Mouse (Mus musculus) naive thymus-derived CD4-positive, alpha-beta T cell, adult 2 months (primary cell): ENCODE measurements around the gene Gapt.
"Not testable (repeated sequence)": the region's sequence is repeated elsewhere in the genome, so short reads cannot be mapped to it uniquely, and the experiment has no call there.

Source experiments
- DNase-seq: peaks from one replicate; pipeline ENCODE4 v3.0.0-alpha.2; 2011; ENCODE audit warnings: low read depth

The Gapt gene

DNA sequence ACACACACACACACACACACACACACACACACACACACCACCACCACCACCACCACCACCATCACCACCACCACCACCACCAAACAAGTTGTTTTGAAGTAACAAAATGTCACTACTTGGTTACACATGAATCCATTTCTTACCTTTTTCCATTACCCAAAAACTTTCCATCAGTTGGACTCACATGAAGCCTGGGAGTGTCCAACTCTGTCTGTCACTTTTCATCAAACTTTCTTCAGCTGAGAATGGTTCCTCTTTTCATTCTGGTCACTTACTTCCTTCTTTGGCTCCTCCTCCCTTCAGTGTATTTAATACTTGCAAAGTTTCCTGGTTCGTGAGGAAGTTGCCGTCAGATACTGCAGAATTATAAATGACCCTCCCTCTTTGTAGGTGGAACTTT is at the start of gene Gapt:
Gene Gapt, minus strand, starts transcription at position 259 of the 400 bp plus-strand sequence.
- no peak for DNase-seq

DNA sequence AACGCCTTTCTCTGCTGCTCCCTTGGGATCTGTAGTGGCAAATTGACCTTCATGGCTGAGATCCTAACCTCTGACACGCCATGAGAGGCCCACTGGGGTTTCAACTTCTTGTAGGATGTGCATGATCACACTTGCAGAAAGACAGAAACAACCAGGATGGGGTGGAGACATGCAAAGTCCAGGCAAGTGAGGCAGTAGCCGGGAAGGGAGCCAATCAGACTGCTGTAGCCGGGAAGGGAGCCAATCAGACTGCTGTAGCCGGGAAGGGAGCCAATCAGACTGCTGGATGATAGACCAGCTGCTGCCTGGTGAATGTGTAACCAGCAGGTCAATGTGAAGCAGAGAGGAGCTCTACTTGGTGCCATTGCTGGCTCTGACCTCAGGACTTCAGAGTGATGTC is 49.2 kb upstream of the Gapt start:
- no peak for DNase-seq

DNA sequence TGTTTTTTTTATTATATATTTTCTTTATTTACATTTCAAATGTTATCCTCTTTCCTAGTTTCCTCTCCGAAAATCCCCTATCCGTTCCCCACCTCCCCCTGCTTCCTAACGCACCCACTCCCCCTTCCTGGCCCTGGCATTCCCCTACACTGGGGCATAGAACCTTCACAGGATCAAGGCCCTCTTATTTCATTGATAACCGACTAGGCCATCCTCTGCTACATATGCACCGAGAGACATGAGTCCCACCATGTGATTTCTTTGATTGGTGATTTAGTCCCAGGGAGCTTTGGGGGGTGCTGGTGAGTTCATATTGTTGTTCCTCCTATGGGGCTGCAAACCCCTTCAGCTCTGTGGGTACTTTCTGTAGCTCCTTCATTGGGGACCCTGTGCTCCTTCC is 47.7 kb upstream of the Gapt start:
- not testable (repeated sequence) for DNase-seq

DNA sequence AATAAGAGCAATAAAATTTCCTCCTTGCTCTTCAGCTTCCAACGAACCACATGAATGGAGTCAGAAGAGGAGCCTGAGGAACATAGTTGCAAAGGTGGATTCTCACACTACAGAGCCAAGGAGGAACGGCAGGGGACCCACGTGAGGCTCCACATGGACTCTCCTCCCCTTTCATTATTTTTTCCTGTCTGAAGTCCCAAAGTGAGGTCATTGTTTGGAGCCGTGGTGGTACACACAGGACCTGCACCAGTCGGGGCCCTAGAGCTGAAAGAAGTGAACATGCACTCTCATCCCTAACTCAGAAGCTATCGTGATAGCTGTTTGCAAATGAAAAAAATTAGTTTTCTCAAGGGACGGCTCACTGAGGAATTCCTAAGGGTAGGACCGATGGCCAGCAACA is 47.1 kb upstream of the Gapt start:
- DNase-seq, result no peak

DNA sequence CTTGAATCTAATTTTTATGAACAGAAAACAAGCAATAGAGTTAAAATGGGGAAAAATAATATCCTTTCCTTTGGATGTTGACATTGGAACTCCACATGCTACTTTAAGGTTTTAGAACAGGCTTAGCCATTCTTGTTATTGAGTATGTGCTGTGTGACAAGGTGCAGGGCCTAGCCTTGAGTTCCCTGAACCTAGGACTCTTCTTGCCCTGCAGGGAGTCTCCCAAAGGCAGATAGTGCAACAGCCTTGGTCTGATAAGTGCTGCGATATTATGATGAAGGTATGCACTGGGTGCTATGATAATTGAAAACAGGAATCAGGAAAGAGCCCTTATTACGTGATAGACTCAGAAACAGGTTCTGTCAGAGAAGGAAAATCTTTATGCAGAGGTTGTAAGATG is 44.9 kb upstream of the Gapt start:
- DNase-seq, result no peak

DNA sequence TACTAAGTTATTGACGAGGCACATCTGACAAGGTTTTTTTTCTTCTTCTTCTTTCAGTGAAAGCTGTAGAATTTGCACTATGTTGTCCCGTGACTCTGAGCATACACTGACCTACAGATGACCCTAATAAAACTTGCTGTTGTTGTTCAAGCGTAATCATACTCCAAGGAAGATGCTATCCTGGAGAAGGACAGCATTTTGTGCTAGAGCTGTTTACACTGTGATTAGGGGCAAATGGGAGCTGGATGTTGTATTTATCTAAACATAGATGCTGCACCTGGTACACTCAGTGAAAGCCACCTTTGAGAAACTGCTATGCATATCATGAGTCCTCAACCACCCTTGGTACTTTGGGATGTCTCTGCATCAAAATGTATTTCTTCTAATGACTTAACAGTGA is 44.4 kb upstream of the Gapt start:
- no peak for DNase-seq

DNA sequence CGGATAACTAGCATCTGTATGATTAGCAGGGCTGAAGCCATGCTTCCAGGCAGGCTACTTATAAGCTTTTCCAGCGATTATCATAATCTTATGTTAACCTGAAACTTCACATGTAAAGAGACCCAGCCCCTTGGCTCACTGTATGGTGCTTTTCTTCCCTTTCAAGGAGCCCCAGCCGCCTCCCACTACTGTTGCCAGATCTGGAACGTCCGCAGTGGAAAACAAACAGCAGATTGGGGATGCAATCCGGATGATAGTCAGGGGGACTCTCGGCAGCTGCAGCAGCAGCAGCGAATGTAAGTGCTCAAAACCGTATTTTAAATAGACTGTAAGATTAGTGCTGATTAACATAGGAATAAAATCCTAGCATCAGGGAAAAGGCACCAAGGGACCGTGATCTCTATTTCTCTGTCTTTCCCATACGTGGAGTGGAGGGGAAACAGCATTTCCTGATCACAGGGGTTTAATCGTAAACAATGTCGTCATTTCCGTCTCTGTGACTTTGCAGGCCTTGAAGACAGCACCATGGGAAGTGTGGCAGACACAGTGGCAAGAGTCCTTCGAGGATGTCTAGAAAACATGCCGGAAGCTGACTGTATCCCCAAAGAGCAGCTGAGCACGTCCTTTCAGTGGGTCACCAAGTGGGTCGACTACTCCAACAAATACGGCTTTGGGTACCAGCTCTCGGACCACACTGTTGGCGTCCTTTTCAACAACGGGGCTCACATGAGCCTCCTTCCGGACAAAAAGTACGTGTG is 41.7 kb upstream of the Gapt start:
- no peak for DNase-seq

DNA sequence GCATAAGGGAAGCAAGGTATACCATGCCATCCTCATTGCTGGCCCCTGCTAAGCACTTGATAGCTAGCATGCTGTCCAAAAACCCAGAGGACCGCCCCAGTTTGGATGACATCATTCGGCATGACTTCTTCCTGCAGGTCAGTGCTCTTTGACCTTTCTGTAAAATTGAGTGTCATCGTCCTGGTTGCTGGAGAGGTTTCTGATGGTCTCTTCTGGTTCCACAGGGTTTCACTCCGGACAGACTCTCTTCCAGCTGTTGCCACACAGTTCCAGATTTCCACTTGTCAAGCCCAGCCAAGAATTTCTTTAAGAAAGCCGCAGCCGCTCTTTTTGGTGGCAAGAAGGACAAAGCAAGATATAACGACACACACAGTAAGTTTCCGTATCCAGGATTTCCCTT is 40.8 kb upstream of the Gapt start:
- DNase-seq, result no peak

DNA sequence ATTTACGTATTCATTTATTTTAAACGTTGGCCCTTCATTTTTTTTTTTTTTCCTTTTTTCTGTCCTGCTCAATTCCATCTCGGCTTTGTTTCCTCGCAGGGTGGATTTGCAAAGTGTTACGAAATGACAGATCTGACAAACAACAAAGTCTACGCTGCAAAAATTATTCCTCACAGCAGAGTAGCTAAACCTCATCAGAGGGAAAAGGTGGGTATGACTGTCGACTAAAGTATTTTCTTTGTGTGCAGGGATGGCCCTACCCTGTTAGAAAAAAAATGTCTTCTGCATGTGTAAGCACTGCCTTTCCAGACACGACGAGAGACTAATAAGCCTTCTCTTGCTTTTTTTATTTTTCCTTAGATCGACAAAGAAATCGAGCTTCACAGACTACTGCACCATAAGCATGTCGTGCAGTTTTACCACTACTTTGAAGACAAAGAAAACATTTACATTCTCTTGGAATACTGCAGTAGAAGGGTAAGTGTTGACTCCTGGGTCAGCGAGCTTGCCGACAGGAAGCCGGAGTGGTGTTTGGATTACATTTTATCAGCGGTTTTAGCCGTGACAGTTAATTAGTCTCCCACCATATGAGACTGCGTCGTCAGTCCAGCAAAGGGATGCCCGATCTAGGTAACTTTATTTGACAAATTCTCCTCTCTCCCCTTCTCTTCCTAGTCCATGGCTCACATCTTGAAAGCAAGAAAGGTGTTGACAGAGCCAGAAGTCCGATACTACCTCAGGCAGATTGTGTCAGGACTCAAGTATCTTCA is 39.1 kb upstream of the Gapt start:
- DNase-seq, result peak; percentile 16

DNA sequence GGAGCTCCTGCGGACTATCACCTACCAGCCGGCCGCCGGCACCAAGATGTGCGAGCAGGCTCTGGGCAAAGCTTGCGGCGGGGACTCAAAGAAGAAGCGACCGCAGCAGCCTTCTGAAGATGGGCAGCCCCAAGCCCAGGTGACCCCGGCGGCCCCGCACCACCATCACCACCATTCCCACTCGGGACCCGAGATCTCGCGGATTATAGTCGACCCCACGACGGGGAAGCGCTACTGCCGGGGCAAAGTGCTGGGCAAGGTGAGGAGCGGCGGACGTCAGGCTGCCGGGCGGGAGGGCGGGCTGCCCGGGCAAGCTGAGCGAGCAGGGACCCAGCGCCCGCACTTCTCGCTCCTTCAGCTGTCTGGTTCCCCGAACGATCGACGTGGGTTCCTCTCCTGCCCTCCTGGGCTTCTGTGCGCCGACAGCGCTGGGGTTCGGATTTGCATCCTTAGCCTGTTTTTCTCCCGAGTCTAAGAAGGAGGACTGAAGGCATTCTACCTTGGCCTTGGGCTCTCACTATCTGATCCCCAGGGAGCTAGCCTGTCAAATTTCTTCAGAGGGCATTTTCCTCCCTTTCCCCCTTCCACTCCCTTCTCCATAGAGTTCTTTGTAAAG is 38.3 kb upstream of the Gapt start:
- DNase-seq, result no peak

DNA sequence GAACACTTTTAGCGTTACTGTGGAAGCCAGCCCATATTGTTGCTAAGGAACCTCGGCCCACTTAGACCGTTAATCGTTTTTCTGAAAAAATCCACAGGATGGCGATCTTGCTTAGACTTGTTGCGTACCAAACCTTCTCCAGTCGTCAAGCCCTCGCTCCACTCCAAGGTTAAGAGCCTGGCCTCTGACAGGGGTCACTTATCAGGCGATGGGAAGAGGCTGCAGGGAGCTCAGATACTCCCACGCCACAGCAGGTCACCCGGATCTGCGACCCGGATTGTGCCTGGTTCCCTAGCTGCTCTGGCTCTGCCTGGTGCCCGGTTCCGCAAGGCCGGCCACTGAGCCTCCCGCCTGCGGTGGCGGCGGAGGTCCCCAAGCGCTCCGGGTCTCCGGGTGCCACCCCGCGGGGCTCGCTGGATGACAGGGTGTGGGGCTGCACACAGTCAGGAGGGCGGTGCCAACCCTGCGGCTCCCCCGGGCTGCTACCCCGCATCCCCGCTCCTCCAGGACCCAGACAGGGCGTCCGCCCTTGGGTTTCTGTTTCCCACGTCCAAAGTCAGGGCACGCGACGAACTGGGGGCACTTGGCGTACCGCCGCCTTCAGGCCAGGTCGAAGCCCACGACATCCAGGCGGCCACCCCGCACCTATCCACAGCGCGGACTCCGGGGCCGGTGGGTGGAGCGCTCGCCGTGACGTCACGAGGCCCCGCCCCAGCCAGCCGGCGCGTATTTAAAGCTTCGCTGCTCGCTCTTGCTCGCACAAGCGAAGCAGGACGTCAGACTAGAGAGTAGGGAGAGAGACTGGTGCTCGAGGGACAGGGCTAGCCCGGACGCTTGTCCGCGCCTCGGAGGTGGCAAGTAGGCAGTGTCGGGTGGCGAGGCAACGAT is 37.5 kb upstream of the Gapt start, which contains the start of gene Plk2:
Gene Plk2, plus strand, starts transcription at position 756 of the 888 bp plus-strand sequence.
- peak; percentile 94 for DNase-seq

DNA sequence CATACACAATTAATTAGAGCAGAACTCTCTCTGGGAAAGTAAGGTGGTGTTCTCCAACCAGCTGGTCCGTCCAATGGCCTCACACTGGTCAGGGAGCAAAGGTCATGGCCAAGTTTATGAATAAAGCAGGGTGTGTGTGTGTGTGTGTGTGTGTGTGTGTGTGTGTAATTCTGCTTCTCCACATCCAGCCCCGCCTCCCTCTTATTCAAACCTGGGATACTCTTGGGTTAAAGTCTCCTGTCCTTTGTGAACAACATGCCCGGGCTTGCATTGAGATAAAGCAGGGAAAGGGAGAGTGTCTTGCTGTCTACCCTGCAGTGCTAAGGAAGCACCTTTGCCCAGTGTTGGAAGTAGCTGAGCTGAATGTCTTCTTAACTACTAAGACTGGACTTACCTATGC is 35.6 kb upstream of the Gapt start:
- no peak for DNase-seq

DNA sequence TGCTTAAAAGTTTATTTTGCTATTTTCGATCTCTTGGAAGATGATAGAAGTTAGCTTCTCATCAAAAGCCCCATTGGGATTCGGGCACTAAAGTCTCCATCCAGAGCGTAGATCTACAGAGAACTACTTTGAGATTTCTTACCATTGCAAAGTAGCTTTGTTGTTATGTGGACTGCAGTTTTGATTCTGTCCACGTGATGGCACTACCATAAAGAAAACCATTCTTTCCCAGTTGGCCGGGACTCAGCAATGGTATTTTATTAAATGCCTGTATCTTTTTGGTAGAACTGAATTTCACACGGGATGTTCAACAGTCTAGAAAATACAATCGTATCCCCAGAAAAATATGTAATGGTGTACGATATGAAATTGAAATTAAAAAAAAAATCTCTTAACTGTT is 35.2 kb upstream of the Gapt start:
- peak; percentile 79 for DNase-seq

DNA sequence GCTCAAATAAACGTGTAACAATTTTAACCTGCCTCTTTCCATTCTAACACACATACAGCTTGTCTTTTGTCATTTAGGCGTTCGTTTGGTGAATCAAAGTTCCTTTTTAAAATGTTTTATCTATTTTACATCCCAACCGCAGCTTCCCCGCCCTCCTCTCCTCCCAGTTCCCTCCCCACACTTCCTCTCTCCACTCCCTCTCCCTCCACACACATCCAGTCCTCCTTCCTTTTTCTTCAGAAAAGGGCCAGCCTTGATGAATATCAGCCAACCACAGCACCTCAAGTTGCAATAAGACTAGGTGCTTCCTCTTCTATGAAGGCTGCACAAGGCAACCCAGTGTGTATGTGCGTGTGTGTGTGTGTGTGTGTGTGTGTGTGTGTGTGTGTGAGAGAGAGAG is 27.5 kb upstream of the Gapt start:
- DNase-seq, result no peak

DNA sequence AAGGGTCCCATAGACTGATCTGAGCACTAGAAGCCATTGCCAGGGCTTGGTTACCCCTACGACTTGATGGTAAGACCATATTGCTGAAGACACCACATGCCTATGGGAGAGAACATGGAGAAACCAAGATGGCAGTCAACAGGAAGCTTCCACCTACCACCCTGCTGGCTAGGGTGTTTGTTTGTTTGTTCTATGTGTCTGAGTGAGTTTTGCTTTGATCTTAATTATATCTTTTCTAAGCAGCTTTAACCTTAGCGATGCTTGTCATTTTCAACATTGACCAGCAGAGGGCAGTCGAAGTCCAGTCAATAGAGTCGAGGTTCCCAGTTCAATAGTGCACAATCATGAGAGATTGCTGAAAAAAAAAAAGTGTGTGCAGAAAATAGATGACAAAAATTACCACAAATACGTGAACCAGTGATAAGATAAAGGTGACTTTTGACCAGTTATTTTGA is 25.5 kb upstream of the Gapt start:
- DNase-seq, result peak; percentile 82

DNA sequence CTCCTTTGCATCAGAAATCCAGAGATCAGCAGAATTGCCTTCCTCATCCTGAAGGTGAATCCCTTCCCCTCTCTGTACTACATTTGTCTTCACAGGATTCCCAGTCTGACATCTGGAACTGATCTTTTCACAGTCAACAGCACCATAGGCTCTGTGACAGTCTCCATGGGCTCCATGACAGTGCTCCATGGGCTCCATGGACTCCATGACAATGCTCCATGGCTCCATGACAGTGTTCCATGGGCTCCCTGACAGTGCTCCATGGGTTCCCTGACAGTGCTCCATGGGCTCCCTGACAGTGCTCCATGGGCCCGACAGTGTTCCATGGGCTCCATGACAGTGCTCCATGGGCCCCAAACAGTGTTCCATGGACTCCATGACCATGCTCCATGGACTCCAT is 12.7 kb upstream of the Gapt start:
- DNase-seq, result no peak

DNA sequence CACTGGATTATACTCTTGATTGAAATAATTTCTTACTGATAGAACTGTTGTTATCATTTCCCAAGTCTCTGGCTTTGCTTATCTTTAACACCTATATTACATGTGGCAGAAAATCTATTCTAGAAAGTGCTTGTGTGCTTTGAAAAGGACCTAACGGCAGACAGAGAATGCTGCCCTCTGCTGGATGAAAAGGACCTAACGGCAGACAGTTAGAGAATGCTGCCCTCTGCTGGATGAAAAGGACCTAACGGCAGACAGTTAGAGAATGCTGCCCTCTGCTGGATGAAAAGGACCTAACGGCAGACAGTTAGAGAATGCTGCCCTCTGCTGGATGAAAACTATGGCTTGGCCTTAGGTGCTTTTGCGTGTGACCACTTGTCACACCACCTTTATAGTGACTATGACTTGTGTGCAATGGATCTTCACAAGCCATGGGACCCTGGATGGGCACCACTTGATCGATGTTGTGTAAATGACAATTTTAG is 11.6 kb upstream of the Gapt start:
- DNase-seq, result peak; percentile 80

DNA sequence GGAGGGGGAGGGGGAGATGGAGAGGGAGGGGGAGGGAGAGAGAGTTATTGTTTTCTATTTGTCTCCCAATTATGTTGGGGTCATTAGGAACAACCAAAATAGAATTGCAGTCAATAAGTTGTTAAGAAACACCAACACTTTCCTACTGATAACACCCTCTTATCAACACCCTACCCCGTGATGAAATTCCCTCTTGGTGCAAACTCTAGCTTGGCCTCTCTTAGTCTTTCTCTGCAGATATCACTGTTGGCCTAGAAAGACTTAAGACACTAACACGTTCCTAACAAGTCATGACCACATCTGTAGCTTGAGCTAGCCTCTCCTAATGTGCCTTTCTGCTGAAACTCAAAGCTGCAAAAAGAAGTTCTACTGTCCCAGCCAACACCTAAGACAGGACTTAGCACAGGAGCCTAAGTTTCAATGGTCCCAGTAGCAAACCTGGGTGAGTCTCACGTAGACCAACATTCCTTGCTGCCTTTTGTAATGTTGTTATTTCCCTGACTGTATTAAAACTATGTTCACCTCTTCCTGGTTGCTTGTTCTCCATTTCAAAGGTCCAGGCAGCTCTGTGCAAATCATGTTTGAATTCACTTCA is 11.1 kb upstream of the Gapt start:
- DNase-seq, result no peak

DNA sequence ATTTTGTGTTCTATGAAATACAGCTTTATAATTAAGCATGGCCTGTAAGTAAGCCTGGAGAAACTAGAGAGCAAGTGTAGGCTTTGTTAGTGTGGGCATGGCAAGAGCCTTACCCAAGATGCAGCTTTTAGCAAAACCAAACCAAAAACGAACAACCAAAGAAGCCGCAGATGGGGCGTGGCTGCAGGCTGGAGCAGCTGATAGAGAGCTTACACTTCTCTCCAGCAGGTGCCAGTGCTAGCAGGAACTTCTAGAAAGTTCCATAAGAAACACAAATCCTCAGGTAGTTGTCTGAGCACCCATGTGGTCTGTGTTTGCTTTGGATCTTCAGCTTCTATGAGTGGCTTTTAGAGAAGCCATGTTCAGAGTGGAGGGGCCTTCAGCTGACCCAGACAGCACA is 9.5 kb upstream of the Gapt start:
- DNase-seq, result no peak

DNA sequence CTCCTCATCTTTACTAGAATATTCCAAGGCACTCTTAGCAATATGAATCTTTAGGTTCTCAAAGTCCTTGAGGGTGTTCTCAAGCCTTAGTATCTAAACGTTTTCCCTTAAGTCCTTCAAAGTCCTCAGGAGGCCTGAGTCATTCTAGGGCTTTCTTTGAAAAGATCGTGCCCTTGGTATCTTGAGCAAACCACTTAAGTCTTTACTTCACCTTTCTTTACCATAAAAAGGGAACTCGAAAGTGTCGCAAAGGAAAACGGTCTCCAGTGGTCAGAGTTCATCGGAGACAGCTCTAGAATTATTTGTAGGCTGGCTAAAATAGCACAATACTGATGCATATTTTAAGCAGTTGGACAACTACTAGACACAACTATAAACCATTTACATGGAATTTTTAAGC is 6.7 kb upstream of the Gapt start:
- DNase-seq, result no peak

DNA sequence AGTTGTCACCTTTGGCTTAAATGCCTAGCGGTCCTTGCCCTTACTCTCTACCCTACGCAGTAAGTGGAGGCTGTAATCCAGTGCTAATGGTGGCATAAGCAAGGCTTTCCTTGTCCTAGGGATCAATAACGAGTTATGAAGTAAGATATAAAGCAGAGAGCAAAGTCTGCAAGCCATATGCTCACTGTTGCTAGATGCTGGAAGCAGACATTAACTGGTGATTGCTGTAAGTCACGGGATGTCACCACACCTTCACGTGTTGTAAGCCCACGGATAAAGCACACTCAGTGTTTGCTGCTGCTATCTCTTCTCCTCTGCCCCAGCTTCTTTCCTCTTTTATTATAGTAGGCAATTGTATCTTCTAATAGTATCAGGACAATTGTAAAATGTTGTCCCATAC is 5.9 kb downstream of the Gapt start:
- DNase-seq, result no peak
